Mouse (Mus musculus) neural tube, embryonic 14.5 days (tissue): ENCODE measurements around the gene Hist1h2bq. TPM values are rescaled to one million over a fixed set of nuclear protein-coding genes. Genes with fewer than 3 reads are reported as not detected.
A peak's percentile ranks its signal among the peaks of the same experiment; 100 is the strongest.
"Not testable (repeated sequence)": the region's sequence is repeated elsewhere in the genome, so short reads cannot be mapped to it uniquely, and the experiment has no call there.

Experiments used
- ATAC-seq: fragments of 200-750 bp; cut with Nextera tagmentation; 2 replicates; pipeline ENCODE4 v1.8.0; 2017; ENCODE audit warnings: low read depth, mild to moderate bottlenecking, moderate TSS enrichment, moderate library complexity
- H3K27ac ChIP-seq: fragments of 300-500 bp; sonication (generic); 2 replicates; pipeline ENCODE4 v1.5.1; 2014; ENCODE audit warnings: low read depth, mild to moderate bottlenecking, control low read depth, low read length, moderate library complexity, mixed read lengths
- H3K27me3 ChIP-seq: fragments of 300-500 bp; sonication (generic); 2 replicates; pipeline ENCODE4 v1.6.1; 2014; ENCODE audit warnings: low read length; ENCODE audit not compliant: control insufficient read depth, insufficient read depth
- H3K36me3 ChIP-seq: fragments of 300-500 bp; sonication (generic); 2 replicates; pipeline ENCODE4 v1.6.1; 2014; ENCODE audit warnings: low read length, mixed read lengths; ENCODE audit not compliant: control insufficient read depth, insufficient read depth
- H3K4me1 ChIP-seq: fragments of 300-500 bp; sonication (generic); 2 replicates; pipeline ENCODE4 v1.6.1; 2014; ENCODE audit warnings: low read length; ENCODE audit not compliant: control insufficient read depth, insufficient read depth
- H3K4me2 ChIP-seq: fragments of 300-500 bp; sonication (generic); 2 replicates; pipeline ENCODE4 v1.6.1; 2014; ENCODE audit warnings: mild to moderate bottlenecking, low read depth, low read length, control low read depth
- H3K4me3 ChIP-seq: fragments of 300-500 bp; sonication (generic); 2 replicates; pipeline ENCODE4 v1.5.1; 2014; ENCODE audit warnings: low read depth, low read length, control low read depth, mixed read lengths
- H3K9ac ChIP-seq: fragments of 300-500 bp; sonication (generic); replicated peaks from 2 replicates; pipeline ENCODE4 v1.6.1; 2014; ENCODE audit warnings: low read depth, mild to moderate bottlenecking, control low read depth, low read length, mixed read lengths
- H3K9me3 ChIP-seq: fragments of 300-500 bp; sonication (generic); 2 replicates; pipeline ENCODE4 v1.6.1; 2016; ENCODE audit warnings: low read length; ENCODE audit not compliant: control insufficient read depth
- WGBS: fragments of 180-500 bp; shearing (Covaris S2); extraction: QIAGEN DNeasy Blood & Tissue Kit; methylation state at CpG from one replicate; pipeline ENCODE4 v1.1.7; 2014; 5-methylcytosine and 5-hydroxymethylcytosine counted together
- polyA plus RNA-seq: library from polyadenylated mRNA; unstranded; fragments of >200 nt; fragmentation: Nextera tagmentation; extraction: Ambion mirVana; gene quantifications from 2 replicates; pipeline ENCODE4 v1.2.1, GENCODE M21; 2014

Hist1h2bq gene
- polyA plus RNA-seq, 1 experiment from 2014 or later, result 4.5 TPM

DNA sequence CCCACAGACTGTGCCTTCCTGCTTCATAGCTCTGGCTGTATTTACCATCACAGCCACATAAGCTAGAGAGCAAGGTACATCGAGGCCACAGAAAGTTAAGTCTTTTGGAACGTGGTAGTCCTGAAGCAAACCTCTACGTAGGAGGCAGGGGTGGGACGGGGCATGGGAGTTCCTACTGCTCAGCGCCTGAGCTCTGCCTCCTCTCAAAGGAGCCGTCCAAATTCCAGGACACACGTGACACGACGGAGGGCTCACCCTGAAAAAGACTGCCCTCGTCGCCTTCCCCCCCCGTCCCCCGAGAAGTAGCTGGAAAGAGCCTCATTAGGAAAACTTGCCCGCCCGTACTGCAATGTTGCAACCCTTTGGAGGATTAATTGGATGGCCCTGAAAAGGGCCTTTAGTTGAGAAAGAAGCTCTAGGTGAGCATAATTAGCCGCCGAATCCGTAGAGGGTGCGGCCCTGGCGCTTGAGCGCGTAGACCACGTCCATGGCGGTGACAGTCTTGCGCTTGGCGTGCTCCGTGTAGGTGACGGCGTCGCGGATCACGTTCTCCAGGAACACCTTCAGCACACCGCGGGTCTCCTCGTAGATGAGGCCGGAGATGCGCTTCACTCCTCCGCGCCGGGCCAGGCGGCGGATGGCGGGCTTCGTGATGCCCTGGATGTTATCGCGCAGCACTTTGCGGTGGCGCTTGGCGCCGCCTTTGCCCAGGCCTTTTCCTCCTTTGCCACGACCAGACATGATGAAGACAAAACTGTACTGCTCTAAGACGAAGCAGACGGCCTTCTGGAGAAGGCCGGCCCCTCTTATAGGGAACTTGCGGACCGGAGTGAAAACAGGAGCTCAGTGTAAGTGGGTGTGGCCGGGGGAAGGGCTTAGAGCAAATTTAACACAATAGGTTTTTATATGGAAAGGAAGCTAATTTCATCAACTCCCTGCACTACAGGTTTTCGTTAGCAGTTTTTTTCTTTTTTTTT, 21.7 kb upstream of the Hist1h2bq start, which contains the start of gene Hist1h4n:
Gene Hist1h4n, minus strand, starts transcription at position 779 of the 977 bp plus-strand sequence.
- not testable (repeated sequence) for H3K27me3 ChIP-seq, H3K9me3 ChIP-seq, H3K36me3 ChIP-seq, H3K4me3 ChIP-seq, H3K4me1 ChIP-seq, H3K9ac ChIP-seq, H3K27ac ChIP-seq
- peak; percentile 85 for ATAC-seq
- H3K4me2 ChIP-seq, result 0 out of 2 replicates have a peak within 1 kb of the TSS, but pooled peaks have one; percentile 26
- 0% methylated on average over 20 of the region's 58 CpGs for WGBS

DNA sequence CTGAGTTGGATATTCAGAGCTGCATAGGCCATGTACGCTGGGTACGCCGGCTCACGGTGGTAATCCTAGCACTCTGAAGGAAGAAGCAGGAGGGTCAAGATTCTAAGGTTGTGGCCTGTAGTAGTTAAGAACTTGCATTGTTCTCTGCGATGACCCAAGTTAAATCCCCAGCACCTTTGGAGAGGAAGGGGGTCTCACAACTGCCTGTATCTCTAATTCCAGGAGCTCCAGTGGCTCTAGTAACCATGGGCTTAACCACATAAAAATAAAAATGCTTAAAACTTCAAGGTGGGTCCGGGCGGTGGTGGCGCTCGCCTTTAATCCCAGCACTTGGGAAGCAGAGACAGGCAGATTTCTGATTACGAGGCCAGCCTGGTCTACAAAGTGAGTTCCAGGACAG, 20.3 kb upstream of the Hist1h2bq start:
- no peak overlapping the region for H3K27ac ChIP-seq
- H3K4me3 ChIP-seq, result no peak overlapping the region
- H3K27me3 ChIP-seq, result no peaks in the 10 kb centered on the region
- ATAC-seq, result no peak
- no peak overlapping the region for H3K4me2 ChIP-seq
- WGBS, result 91% methylated on average over 10 of the region's 10 CpGs
- no peaks in the 10 kb centered on the region for H3K4me1 ChIP-seq
- no peak overlapping the region for H3K9ac ChIP-seq
- no peaks in the 10 kb centered on the region for H3K9me3 ChIP-seq
- no peaks in the 10 kb centered on the region for H3K36me3 ChIP-seq

DNA sequence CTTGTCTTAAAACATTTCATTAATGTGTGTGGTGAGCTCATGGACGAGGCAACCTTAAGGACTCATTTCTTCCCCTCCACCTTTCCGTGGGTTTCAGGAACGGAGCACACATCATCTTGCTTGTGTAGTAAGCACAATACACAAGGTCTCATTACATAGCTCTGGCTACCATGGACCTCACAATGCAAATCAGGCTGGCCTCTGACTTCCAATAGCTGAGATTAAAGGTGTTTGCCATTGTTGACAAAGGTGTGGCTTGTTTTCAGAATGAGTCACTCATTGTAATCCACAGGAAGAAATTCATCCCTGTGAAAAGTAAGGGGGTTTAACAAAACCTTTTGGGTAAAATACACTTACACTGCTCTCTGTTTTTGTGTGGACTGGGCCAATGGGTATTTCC, 18.5 kb upstream of the Hist1h2bq start:
- Histone ChIP-seq H3K27me3 (no peaks in the 10 kb centered on the region), H3K9me3 (no peaks in the 10 kb centered on the region), H3K4me3 (no peak overlapping the region), H3K4me2 (no peak overlapping the region), H3K9ac (no peak overlapping the region), H3K27ac (no peak overlapping the region), H3K36me3 (no peaks in the 10 kb centered on the region), H3K4me1 (no peaks in the 10 kb centered on the region)
- no peak for ATAC-seq
- WGBS, result 89% methylated on average over 3 of the region's 3 CpGs

DNA sequence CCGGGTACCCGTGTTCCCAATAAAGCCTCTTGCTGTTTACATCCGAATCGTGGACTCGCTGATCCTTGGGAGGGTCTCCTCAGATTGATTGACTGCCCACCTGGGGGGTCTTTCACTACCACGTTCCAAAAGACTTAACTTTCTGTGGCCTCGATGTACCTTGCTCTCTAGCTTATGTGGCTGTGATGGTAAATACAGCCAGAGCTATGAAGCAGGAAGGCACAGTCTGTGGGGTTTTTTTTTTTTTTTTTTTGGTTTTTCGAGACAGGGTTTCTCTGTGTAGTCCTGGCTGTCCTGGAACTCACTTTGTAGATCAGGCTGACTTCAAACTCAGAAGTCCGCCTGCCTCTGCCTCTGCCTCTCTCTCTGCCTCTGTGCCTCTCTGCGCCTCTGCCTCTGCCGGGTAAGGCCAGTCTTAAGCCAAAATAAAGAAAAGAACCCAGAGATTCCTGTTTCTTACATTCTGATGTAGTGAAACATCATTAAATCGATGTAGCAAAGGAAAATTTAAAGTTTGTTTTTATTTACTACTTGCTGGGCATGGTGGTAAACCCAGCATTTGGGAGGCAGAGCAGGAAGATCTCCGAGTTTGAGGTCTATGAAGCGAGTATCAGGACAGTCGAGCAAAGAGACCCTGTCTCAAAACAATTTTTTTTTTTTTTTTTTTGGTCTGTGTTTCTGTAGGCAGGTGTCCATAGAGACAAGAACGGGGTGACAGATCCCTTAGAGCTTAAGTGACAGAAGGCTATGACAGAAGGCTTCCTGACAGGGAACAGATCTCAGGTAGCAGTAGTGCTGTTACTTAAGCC, 10.3 kb upstream of the Hist1h2bq start:
- ATAC-seq, H3K9ac ChIP-seq, H3K36me3 ChIP-seq, H3K27ac ChIP-seq, H3K9me3 ChIP-seq, H3K4me3 ChIP-seq, H3K4me1 ChIP-seq, H3K27me3 ChIP-seq, H3K4me2 ChIP-seq: not testable (repeated sequence)
- WGBS, result 67% methylated on average over 6 of the region's 16 CpGs

DNA sequence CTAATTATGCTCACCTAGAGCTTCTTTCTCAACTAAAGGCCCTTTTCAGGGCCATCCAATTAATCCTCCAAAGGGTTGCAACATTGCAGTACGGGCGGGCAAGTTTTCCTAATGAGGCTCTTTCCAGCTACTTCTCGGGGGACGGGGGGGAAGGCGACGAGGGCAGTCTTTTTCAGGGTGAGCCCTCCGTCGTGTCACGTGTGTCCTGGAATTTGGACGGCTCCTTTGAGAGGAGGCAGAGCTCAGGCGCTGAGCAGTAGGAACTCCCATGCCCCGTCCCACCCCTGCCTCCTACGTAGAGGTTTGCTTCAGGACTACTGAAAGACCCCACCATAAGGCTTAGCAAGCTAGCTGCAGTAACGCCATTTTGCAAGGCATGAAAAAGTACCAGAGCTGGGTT, 2.1 kb upstream of the Hist1h2bq start:
- not testable (repeated sequence) for H3K9me3 ChIP-seq, H3K27me3 ChIP-seq, H3K4me1 ChIP-seq, H3K36me3 ChIP-seq, H3K27ac ChIP-seq, H3K4me3 ChIP-seq, H3K9ac ChIP-seq
- peak; percentile 29; the same call in 1 of the 2 replicates for ATAC-seq
- WGBS, result 0% methylated on average over 11 of the region's 14 CpGs
- peak overlapping the region; percentile 27; the same call in 1 of the 2 replicates for H3K4me2 ChIP-seq

DNA sequence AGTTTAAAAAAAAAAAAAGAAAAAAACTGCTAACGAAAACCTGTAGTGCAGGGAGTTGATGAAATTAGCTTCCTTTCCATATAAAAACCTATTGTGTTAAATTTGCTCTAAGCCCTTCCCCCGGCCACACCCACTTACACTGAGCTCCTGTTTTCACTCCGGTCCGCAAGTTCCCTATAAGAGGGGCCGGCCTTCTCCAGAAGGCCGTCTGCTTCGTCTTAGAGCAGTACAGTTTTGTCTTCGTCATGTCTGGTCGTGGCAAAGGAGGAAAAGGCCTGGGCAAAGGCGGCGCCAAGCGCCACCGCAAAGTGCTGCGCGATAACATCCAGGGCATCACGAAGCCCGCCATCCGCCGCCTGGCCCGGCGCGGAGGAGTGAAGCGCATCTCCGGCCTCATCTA, 1.5 kb upstream of the Hist1h2bq start, which contains the start of gene Hist1h4m:
Gene Hist1h4m, plus strand, starts transcription at position 208 of the 400 bp plus-strand sequence.
- not testable (repeated sequence) for H3K4me1 ChIP-seq, H3K9me3 ChIP-seq, H3K27ac ChIP-seq, H3K9ac ChIP-seq, H3K4me3 ChIP-seq, H3K27me3 ChIP-seq, H3K36me3 ChIP-seq
- ATAC-seq, result peak; percentile 66
- no CpG with 5 or more reads among the region's 24 CpGs for WGBS
- peak within 1 kb of the TSS; percentile 27; the same call in 1 of the 2 replicates for H3K4me2 ChIP-seq

DNA sequence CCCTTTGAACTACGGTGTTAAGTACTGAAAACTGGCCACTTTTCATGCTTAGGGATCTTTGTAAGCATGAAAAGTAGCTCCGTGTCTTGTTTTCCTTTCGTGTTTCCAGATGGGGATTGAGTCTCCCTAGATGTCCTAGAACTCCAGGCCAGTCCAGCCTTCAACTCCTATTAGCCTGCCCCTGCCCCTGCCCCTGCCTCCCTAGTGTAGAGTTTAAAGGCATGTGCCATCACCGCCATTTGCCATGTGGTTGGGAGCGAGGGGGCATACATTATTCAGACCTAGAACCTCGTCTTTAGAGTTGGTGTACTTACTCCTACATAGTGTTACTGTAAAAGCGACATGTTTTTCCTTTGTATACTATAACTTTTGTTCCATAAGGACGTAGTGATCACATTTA, 1.1 kb upstream of the Hist1h2bq start:
- H3K4me2 ChIP-seq, H3K27ac ChIP-seq, H3K27me3 ChIP-seq, H3K9ac ChIP-seq, H3K4me3 ChIP-seq, H3K9me3 ChIP-seq, H3K36me3 ChIP-seq, H3K4me1 ChIP-seq: not testable (repeated sequence)
- WGBS, result no CpG with 5 or more reads among the region's 8 CpGs
- ATAC-seq, result peak; percentile 22

DNA sequence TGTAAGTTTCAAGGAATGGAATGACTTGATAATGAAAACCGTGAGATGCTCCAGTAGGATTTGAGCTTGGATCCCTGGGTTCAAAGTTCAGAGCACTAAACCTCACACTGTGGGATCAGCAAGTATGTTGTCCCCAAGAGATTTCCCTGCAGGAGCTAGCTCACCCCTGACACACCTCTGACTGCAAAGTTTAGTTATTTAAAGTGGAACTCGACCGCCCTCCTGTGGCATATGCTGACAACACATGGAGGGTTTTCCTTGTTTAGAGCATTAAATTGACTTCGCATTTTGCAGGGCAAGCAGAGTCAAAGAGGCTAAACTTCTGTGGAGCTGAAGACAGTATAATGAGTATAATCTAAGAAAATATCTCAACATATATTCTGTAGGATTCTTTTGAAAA, 6.9 kb downstream of the Hist1h2bq start:
- H3K27me3 ChIP-seq, H3K36me3 ChIP-seq, H3K4me2 ChIP-seq, H3K4me1 ChIP-seq, H3K9ac ChIP-seq, H3K27ac ChIP-seq, H3K9me3 ChIP-seq, H3K4me3 ChIP-seq: not testable (repeated sequence)
- WGBS, result no CpG with 5 or more reads among the region's 4 CpGs
- peak; percentile 68; the same call in 1 of the 2 replicates for ATAC-seq

DNA sequence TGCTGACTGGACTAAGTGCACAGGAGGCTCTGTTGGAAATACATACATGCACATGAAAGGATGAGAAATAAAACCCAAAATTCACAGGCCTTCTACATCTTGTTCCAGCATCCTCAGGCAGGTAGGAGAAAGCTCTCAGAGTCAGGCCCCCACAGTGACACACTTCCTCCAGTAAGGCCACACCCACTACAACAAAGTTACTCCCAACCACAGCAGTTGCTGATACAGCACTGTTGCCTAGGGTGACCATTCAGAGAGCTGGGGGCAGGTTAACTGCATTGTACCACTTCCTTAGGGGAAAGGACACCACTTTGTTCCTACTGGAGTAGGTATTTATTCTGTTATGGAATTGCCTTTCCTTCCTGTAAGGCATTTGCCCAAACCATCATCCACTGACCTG, 12.8 kb downstream of the Hist1h2bq start:
- not testable (repeated sequence) for H3K27ac ChIP-seq, H3K9ac ChIP-seq, H3K36me3 ChIP-seq, H3K9me3 ChIP-seq, H3K4me1 ChIP-seq, H3K4me2 ChIP-seq, ATAC-seq, H3K27me3 ChIP-seq, H3K4me3 ChIP-seq
